Mouse (Mus musculus): ENCODE results near the gene Lamc2.

- no peak for TF ChIP-seq POLR2A (IDR thresholded peaks at IDR 0.05; ENCODE audit: borderline replicate concordance, insufficient read depth, low read length)
- TF ChIP-seq CTCF (IDR thresholded peaks at IDR 0.05; ENCODE audit: borderline replicate concordance, insufficient read depth, low read depth, low read length) = no peak
Observed at GRCm38 (mm10) chr1:153157021-153157623, 29.1 kb downstream of the Lamc2 start.
